Mouse (Mus musculus): ENCODE measurements around the gene Gm7138. TPM values are rescaled to one million over a fixed set of nuclear protein-coding genes. Genes with fewer than 3 reads are reported as not detected.
"Not testable (repeated sequence)": the region's sequence is repeated elsewhere in the genome, so short reads cannot be mapped to it uniquely, and the experiment has no call there.

Gene Gm7138
- polyA plus RNA-seq (2015; fragmentation: Nextera tagmentation; extraction: Ambion mirVana), result not detected in 2 replicates

DNA sequence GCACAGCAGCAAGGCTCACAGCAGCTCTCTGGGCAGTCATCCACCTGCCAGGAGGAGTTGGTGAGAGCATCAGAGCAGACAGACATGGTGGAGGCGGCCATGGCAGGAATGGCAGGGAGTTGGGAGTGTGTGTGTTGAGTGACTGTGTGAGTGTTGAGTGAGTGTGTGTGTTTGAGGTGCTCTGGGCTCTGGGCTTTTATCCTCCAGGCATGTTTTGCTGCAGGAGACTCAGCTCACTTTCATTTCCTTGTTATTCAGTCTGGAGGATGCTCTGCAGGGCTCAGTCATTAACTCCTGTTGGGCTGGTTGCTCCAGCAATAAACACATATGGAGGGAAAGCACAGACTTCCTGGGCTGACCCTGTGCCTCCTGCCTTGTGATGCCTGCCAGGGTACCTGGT lies at the start of gene Gm7138:
Gene Gm7138, minus strand, starts transcription at position 101 of the 400 bp plus-strand sequence.
- 62% methylated on average over 1 of the region's 1 CpGs for WGBS
- H3K36me3 ChIP-seq (replicated peaks); H3K4me2 ChIP-seq; H3K4me1 ChIP-seq; H3K27me3 ChIP-seq (replicated peaks); H3K27ac ChIP-seq; H3K4me3 ChIP-seq; H3K9ac ChIP-seq; H3K9me3 ChIP-seq; ATAC-seq (replicated peaks): not testable (repeated sequence)

DNA sequence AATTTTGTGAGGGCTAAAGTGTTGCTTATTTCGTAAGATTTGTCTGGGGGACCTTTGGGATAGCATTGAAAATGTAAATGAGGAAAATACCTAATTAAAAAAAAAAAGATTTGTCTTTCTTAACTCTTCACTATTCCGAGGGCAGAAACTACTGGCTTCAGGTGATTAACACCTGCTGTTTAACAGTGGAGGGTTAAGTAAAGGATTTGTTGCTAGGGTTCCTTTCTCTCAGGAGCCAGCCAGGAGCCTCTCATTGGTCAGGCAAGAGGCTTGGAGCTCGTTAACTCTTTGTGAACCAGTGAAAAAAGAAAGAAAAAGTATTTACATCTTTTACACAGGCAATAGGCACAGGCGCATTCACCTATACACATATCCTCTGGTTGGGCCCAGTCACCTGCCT lies 42.5 kb upstream of the Gm7138 start:
- no peak for ATAC-seq (replicated peaks)
- Histone ChIP-seq H3K9me3 (no peaks in the 10 kb centered on the region), H3K9ac (no peak overlapping the region), H3K4me1 (peaks cover 3% of the 10 kb centered on the region; the same call in 1 of the 2 replicates), H3K4me2 (peak overlapping the region; percentile 18; the same call in 1 of the 2 replicates), H3K36me3 (replicated peaks) (no peaks in the 10 kb centered on the region), H3K27me3 (replicated peaks) (no peaks in the 10 kb centered on the region), H3K27ac (peak overlapping the region; percentile 34; the same call in 1 of the 2 replicates), H3K4me3 (no peak overlapping the region)
- WGBS, result 28% methylated on average over 4 of the region's 4 CpGs

DNA sequence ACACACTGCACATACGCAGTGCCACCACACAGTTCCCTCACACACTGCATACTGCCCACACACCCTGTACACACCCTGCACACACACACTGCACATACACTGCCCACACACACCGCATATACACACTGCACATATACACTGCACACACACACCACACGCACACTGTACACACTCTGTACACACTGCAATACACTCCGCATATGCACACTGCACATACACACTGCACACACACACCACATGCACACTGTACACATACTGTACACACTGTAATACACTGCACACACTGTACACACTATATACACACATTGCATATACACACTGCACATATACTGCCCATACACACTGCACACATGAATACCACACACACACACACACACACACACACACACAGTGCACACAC lies 41.8 kb upstream of the Gm7138 start:
- Histone ChIP-seq H3K36me3 (replicated peaks) (no peaks in the 10 kb centered on the region), H3K4me3 (no peak overlapping the region), H3K27ac (peak overlapping the region; percentile 34; the same call in 1 of the 2 replicates), H3K9ac (no peak overlapping the region), H3K27me3 (replicated peaks) (no peaks in the 10 kb centered on the region), H3K9me3 (no peaks in the 10 kb centered on the region), H3K4me1 (peaks cover 3% of the 10 kb centered on the region; the same call in 1 of the 2 replicates), H3K4me2 (no peak overlapping the region)
- ATAC-seq (replicated peaks), result peak; percentile 78
- 99% methylated on average over 4 of the region's 4 CpGs for WGBS

DNA sequence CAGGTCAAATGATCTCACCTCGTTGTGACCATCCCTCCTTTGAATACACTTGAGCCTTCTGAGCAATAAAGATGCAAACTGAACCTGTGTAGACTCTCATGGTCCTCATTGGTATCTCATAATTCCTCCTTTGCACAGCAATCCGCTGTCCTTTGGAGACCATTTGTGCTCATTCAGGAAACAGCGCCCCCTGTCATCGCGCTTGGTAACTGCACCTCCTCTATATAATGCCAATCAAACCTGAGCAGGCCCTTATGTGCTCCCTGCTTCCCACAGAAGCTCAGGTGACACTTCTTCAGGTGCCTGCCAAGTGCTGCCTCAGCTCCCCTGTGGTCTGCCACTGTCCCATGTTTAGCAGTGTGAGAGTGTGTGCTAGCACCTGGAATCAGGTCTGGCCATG lies 38.8 kb upstream of the Gm7138 start:
- Histone ChIP-seq H3K9me3 (no peaks in the 10 kb centered on the region), H3K9ac (no peak overlapping the region), H3K4me1 (peaks cover 3% of the 10 kb centered on the region; the same call in 1 of the 2 replicates), H3K4me2 (no peak overlapping the region), H3K36me3 (replicated peaks) (no peaks in the 10 kb centered on the region), H3K27me3 (replicated peaks) (no peaks in the 10 kb centered on the region), H3K27ac (no peak overlapping the region), H3K4me3 (no peak overlapping the region)
- no peak for ATAC-seq (replicated peaks)
- 31% methylated on average over 5 of the region's 5 CpGs for WGBS

DNA sequence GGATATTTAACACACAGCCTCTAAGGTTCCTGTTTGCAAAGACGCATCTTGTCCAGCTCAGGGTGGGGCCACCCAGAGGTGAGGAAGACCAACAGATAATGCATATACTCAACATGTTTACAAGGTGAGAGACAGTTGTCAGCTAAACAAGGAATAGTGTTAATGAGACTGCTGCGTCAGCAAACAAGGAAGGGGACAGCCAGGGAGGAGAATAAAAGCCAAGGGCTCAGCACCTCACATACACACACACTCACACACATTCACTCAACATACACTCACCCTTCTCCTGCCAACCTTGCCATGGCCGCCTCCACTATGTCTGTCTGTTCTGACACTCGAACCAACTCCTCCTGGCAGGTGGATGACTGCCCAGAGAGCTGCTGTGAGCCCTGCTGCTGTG lies 37.6 kb upstream of the Gm7138 start, which contains the start of gene Gm2696:
Gene Gm2696, plus strand, starts transcription at position 301 of the 400 bp plus-strand sequence.
- 60% methylated on average over 4 of the region's 4 CpGs for WGBS
- Histone ChIP-seq H3K4me3 (no peak within 1 kb of the TSS), H3K27me3 (replicated peaks) (no peaks in the 10 kb centered on the region), H3K36me3 (replicated peaks) (no peaks in the 10 kb centered on the region), H3K27ac (no peak within 1 kb of the TSS), H3K4me1 (peaks cover 3% of the 10 kb centered on the region; the same call in 1 of the 2 replicates), H3K9ac (no peak within 1 kb of the TSS), H3K9me3 (no peaks in the 10 kb centered on the region), H3K4me2 (no peak within 1 kb of the TSS)
- ATAC-seq (replicated peaks), result no peak

DNA sequence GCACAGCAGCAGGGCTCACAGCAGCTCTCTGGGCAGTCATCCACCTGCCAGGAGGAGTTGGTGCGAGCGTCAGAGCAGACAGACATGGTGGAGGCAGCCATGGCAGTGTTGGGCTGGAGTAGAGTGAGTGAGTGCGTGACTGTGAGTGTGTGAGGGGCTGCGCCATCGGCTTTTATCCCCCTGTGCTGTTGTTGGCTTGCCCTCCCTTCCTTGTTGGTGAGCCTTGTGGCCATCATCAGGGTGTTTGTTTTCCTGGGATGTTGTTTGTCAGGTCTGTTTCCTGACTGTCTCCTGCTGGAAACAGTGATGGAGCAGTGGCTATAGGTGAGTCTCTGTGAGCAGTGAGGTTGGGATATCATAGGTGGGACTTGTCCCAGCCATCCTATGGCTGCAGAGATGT lies 35.0 kb upstream of the Gm7138 start, which contains the start of gene Gm9507:
Gene Gm9507, minus strand, starts transcription at position 101 of the 400 bp plus-strand sequence.
- H3K9ac ChIP-seq, result no peak within 1 kb of the TSS
- no peaks in the 10 kb centered on the region for H3K4me1 ChIP-seq
- H3K27ac ChIP-seq, result no peak within 1 kb of the TSS
- no peaks in the 10 kb centered on the region for H3K27me3 ChIP-seq (replicated peaks)
- H3K36me3 ChIP-seq (replicated peaks), result no peaks in the 10 kb centered on the region
- H3K4me2 ChIP-seq, result no peak within 1 kb of the TSS
- no peaks in the 10 kb centered on the region for H3K9me3 ChIP-seq
- no peak within 1 kb of the TSS for H3K4me3 ChIP-seq
- 63% methylated on average over 5 of the region's 5 CpGs for WGBS
- ATAC-seq (replicated peaks), result no peak

DNA sequence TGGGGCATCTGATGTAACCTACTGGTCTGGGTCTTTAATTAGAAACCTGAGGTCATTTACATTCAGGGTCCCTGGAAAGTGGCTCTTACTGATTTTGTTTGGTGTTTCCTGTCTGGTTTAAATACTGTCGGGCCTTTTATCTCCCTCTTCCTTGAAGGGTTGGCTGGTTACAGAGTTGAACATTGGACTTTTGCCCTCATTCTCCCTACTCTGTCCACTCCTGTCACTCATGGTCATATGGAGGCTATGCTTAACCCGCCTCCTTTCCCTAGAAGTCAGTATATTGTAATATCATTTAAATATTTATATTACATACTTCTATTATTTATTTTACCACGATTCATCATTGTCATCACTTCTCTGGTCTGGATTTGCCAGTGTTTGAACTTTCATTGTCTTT lies 27.4 kb upstream of the Gm7138 start:
- no peak for ATAC-seq (replicated peaks)
- H3K4me2 ChIP-seq, result no peak overlapping the region
- no peaks in the 10 kb centered on the region for H3K27me3 ChIP-seq (replicated peaks)
- no peak overlapping the region for H3K4me3 ChIP-seq
- H3K27ac ChIP-seq, result no peak overlapping the region
- no peak overlapping the region for H3K9ac ChIP-seq
- no peaks in the 10 kb centered on the region for H3K36me3 ChIP-seq (replicated peaks)
- H3K9me3 ChIP-seq, result no peaks in the 10 kb centered on the region
- H3K4me1 ChIP-seq, result no peaks in the 10 kb centered on the region
- 89% methylated on average over 3 of the region's 3 CpGs for WGBS

DNA sequence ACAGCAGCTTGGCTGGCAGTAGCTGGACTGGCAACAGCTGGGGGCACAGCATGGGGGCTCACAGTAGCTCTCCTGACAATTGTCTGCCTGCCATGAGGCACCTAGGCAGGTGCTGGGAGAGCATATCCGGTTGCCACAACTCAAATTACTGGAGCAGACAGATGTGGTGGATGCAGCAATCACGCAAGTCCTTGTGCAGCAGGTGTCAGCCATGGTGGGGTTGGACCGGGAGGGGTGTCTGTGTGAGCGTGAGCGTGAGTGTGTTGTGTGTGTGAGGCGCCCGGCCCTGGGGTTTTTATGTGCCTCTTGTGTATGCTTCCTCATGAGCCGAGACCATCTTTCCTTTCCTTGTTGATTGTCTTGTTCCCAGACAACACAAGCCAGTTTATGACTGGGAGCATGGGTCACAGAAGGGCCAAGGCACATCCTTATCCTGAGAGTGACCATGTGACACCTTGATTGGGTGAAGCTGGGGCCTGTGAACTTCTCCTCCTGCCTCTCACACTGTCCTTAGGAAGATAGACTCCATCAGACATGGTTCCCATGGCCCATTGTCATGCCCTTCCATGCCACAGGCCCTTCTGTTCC lies 22.3 kb upstream of the Gm7138 start, which contains the start of gene Gm19668:
Gene Gm19668, minus strand, starts transcription at position 213 of the 588 bp plus-strand sequence.
- no peaks in the 10 kb centered on the region for H3K4me1 ChIP-seq
- 70% methylated on average over 8 of the region's 8 CpGs for WGBS
- H3K27me3 ChIP-seq (replicated peaks), result no peaks in the 10 kb centered on the region
- H3K27ac ChIP-seq, result no peak within 1 kb of the TSS
- no peaks in the 10 kb centered on the region for H3K36me3 ChIP-seq (replicated peaks)
- no peak within 1 kb of the TSS for H3K4me2 ChIP-seq
- ATAC-seq (replicated peaks), result no peak
- no peaks in the 10 kb centered on the region for H3K9me3 ChIP-seq
- H3K9ac ChIP-seq, result no peak within 1 kb of the TSS
- no peak within 1 kb of the TSS for H3K4me3 ChIP-seq

DNA sequence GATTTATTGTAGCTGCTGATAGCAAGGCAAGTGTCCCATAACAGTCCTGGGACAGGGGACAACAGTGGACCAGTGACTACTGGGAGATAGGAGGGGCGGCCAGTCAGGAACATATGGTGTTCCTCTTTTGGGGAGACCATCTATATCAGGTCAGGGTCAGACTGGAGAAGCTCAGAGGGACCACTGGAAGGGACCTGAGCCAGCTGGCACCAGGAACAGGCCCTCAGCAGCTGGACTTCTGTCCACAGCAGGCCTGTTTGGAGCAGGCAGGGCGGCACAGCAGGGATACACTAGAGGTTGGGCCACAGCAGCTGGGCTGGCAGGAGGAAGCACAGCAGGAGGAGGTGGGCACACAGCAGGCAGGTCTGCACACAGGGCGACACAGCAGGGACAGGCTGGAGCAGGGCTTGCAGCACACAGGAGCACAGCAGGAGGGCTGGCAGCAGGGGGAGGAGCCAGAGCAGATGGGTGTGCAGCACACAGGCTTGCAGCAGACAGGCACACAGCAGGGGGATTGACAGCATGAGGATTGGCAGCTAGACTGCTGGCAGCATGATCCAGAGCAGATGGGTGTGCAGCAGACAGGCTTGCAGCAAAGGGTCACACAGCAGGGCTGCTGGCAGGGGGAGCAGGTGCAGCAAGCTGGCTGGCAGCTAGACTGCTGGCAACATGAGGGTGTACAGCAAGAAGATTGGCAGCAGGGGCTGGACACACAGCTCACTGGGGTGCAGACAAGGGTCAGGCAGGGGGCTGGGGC lies 21.6 kb upstream of the Gm7138 start:
- not testable (repeated sequence) for H3K27ac ChIP-seq
- 39% methylated on average over 3 of the region's 3 CpGs for WGBS

DNA sequence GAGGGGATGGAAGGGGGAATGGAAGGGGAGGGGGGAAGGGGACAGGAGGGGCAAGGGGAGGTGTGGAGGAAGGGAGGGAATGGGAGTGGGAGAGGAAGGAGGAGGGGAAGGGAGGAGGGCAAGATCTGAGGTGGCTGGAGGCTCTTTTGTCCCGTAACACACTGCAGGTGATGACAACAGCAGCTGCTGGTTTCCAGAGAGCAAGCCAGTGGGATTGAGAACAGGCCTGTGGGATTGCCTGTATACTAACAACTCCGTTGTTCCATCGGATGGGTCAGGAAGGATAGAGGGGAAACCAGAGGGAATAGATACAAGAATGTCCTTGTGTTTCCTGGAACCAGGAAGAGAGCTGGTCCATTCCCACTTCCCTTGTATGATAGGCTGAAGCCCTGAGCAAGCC lies 20.9 kb upstream of the Gm7138 start:
- no peak overlapping the region for H3K4me3 ChIP-seq
- no peak overlapping the region for H3K4me2 ChIP-seq
- no peaks in the 10 kb centered on the region for H3K4me1 ChIP-seq
- WGBS, result 14% methylated on average over 3 of the region's 3 CpGs
- no peaks in the 10 kb centered on the region for H3K36me3 ChIP-seq (replicated peaks)
- H3K9me3 ChIP-seq, result no peaks in the 10 kb centered on the region
- H3K9ac ChIP-seq, result no peak overlapping the region
- H3K27me3 ChIP-seq (replicated peaks), result no peaks in the 10 kb centered on the region
- no peak for ATAC-seq (replicated peaks)
- H3K27ac ChIP-seq, result no peak overlapping the region

More for the DNA sequence above, 21.6 kb upstream of the Gm7138 start:
- H3K4me1 ChIP-seq; ATAC-seq (replicated peaks); H3K9me3 ChIP-seq; H3K4me2 ChIP-seq; H3K4me3 ChIP-seq; H3K27me3 ChIP-seq (replicated peaks); H3K9ac ChIP-seq; H3K36me3 ChIP-seq (replicated peaks): not testable (repeated sequence)

DNA sequence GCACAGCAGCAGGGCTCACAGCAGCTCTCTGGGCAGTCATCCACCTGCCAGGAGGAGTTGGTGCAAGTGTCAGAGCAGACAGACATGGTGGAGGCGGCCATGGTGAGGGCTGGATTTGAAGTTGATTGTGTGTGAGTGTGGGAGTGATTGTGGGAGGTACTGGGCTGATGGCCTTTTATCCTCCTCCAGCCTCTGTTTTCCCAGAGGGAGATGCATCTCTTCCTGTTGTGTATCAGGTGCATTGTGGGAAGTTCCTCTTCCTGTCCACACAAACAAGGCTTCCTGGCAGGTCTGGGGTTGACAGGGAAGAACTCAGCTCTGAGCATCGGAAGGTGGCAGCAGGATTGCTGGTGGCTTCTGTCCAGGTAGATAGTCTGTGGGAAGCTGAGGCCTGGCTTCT lies 18.2 kb upstream of the Gm7138 start, which contains the start of gene Gm9639:
Gene Gm9639, minus strand, starts transcription at position 101 of the 400 bp plus-strand sequence.
- ATAC-seq (replicated peaks), result no peak

DNA sequence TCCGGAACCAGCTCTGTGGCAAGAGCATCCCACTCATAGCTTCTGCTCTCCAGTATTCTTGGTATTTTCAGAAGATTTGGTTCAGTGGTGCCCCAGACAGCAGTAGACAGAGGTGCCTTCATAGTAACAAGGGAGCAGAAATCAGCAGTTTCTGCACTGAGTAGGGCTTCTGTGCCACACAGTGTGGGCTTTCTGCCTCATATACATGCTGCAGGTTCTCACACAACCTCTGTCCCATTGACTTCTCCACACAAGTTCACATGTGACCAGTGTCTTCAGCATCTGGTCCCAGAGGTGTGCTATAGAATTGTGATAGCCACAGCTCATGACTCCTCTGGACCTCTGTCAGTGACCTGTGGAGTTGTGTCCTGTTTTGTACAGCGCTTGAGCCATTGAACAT lies 11.9 kb upstream of the Gm7138 start:
- no peak for ATAC-seq (replicated peaks)
- H3K27ac ChIP-seq, result no peak overlapping the region
- no peak overlapping the region for H3K4me3 ChIP-seq
- H3K9me3 ChIP-seq, result no peaks in the 10 kb centered on the region
- H3K9ac ChIP-seq, result no peak overlapping the region
- H3K4me1 ChIP-seq, result no peaks in the 10 kb centered on the region
- WGBS, result 89% methylated on average over 2 of the region's 2 CpGs
- H3K4me2 ChIP-seq, result no peak overlapping the region
- no peaks in the 10 kb centered on the region for H3K36me3 ChIP-seq (replicated peaks)
- no peaks in the 10 kb centered on the region for H3K27me3 ChIP-seq (replicated peaks)

More for the DNA sequence above, 18.2 kb upstream of the Gm7138 start, which contains the start of gene Gm9639:
- Histone ChIP-seq H3K4me3 (no peak within 1 kb of the TSS), H3K36me3 (replicated peaks) (no peaks in the 10 kb centered on the region), H3K9ac (no peak within 1 kb of the TSS), H3K27ac (no peak within 1 kb of the TSS), H3K4me2 (no peak within 1 kb of the TSS), H3K9me3 (no peaks in the 10 kb centered on the region), H3K27me3 (replicated peaks) (no peaks in the 10 kb centered on the region), H3K4me1 (no peaks in the 10 kb centered on the region)
- 72% methylated on average over 2 of the region's 2 CpGs for WGBS

All from midbrain, embryonic 15.5 days (tissue).